Mouse (Mus musculus): ENCODE results near the gene Bnip2.

GRCm38 (mm10) chr9:70042137-70042536 is 52.9 kb downstream of the Bnip2 start:
- TF ChIP-seq CTCF (conservative IDR thresholded peaks at IDR 0.05; ENCODE audit: low read length) (no peak), NANOG (IDR thresholded peaks at IDR 0.05; ENCODE audit: borderline replicate concordance, low read length) (no peak), POU5F1 (IDR thresholded peaks at IDR 0.05; ENCODE audit: borderline replicate concordance, low read length) (no peak)
